Mouse (Mus musculus) heart, postnatal 0 days (tissue): ENCODE results near the gene Tbx10.
"Not testable (repeated sequence)": the region's sequence is repeated elsewhere in the genome, so short reads cannot be mapped to it uniquely, and the experiment has no call there.

Experiments
- CTCF ChIP-seq: IDR thresholded peaks from 2 replicates; pipeline ENCODE4 v1.5.1; 2016; ENCODE audit warnings: antibody characterized with exemption, control low read depth, low read depth
- EP300 ChIP-seq: IDR thresholded peaks from 2 replicates; pipeline ENCODE4 v1.6.1; 2016; ENCODE audit warnings: antibody characterized with exemption, low read depth

- TF ChIP-seq CTCF, EP300: not testable (repeated sequence)
Measured at GRCm38 (mm10) chr19:3957296-3958036, 35.1 kb upstream of the Tbx10 start.
